ENCODE assay signal across 11 mouse cellular contexts in genomic region chr11:22987357-22987756, GRCm38 (mm10). TPM values are rescaled to one million over a fixed set of nuclear protein-coding genes. Genes with fewer than 3 reads are reported as not detected.
DNase-seq lines count a peak whose midpoint lies in the region; ATAC-seq lines count a peak whose summit lies in the region.
"Had no signal": no experiment of that assay in that cellular context is flagged by ENCODE, and none has a peak within 500 bp of the region (broad histone marks: within the 10 kb centered on the region; RNA-seq: fewer than 3 reads in every experiment).

No protein-coding gene starts in this region.

- H3K9ac ChIP-seq in forebrain, embryonic 12.5 days, result no peak overlapping the region
- H3K9ac ChIP-seq: embryonic facial prominence, embryonic 13.5 days; liver, embryonic 15.5 days; stomach, embryonic 15.5 days had no signal

- no peak for ATAC-seq in forebrain, embryonic 12.5 days (ENCODE audit: low FRiP score)

- H3K4me3 ChIP-seq in heart, embryonic 10.5 days, result no peak overlapping the region
- no peak overlapping the region for H3K4me3 ChIP-seq in forebrain, embryonic 12.5 days (replicated peaks)
- H3K4me3 ChIP-seq: embryonic facial prominence, embryonic 13.5 days; liver, embryonic 15.5 days; stomach, embryonic 15.5 days had no signal

- H3K27me3 ChIP-seq in heart, embryonic 10.5 days (ENCODE audit: insufficient read depth, poor library complexity, severe bottlenecking), result no peaks in the 10 kb centered on the region
- no peaks in the 10 kb centered on the region for H3K27me3 ChIP-seq in forebrain, embryonic 12.5 days
- H3K27me3 ChIP-seq: embryonic facial prominence, embryonic 13.5 days; liver, embryonic 15.5 days; stomach, embryonic 15.5 days had no signal

- WGBS in heart, embryonic 10.5 days, result 62% methylated on average over 2 of the region's 2 CpGs
- 60% methylated on average over 2 of the region's 2 CpGs for WGBS in forebrain, embryonic 12.5 days

- H3K36me3 ChIP-seq in heart, embryonic 10.5 days, result no peaks in the 10 kb centered on the region
- no peaks in the 10 kb centered on the region for H3K36me3 ChIP-seq in forebrain, embryonic 12.5 days (replicated peaks)
- H3K36me3 ChIP-seq: embryonic facial prominence, embryonic 13.5 days; liver, embryonic 15.5 days had no signal

- H3K4me1 ChIP-seq in heart, embryonic 10.5 days, result peaks cover 11% of the 10 kb centered on the region
- peaks cover 11% of the 10 kb centered on the region for H3K4me1 ChIP-seq in forebrain, embryonic 12.5 days

- DNase-seq in heart, adult 11 months, result peak; percentile 74
- DNase-seq in heart, embryonic 10.5 days (ENCODE audit: low spot score), result no peak
- peak; percentile 20 for DNase-seq in right cerebral cortex, postnatal 25 days
- DNase-seq in right cerebral cortex, postnatal 36 days (ENCODE audit: low spot score in 2 of 2), result no peak
- DNase-seq in brain, adult 2 months (ENCODE audit: low read depth, low spot score), result peak; percentile 80
- peak; percentile 29 to 50 for DNase-seq in heart, postnatal 36 days
- DNase-seq in naive thymus-derived CD4-positive, alpha-beta T cell, adult 2 months (ENCODE audit: low read depth), result peak; percentile 87

- intact Hi-C loops in heart, postnatal 36 days (cut with DNase I), result loop anchor here (1.0 to 10.0 kb wide), 3 partner anchors 285 to 580 kb away; partner anchors contain the start of gene Tmem17

- H3K9me3 ChIP-seq in heart, embryonic 10.5 days, result no peaks in the 10 kb centered on the region
- H3K9me3 ChIP-seq in forebrain, embryonic 12.5 days, result no peaks in the 10 kb centered on the region
- H3K9me3 ChIP-seq: embryonic facial prominence, embryonic 13.5 days; liver, embryonic 15.5 days; stomach, embryonic 15.5 days had no signal

- H3K27ac ChIP-seq in heart, embryonic 10.5 days, result no peak overlapping the region
- H3K27ac ChIP-seq in forebrain, embryonic 12.5 days, result no peak overlapping the region
- H3K27ac ChIP-seq: embryonic facial prominence, embryonic 13.5 days; liver, embryonic 15.5 days; stomach, embryonic 15.5 days had no signal

- H3K4me2 ChIP-seq in forebrain, embryonic 12.5 days, result no peak overlapping the region
- H3K4me2 ChIP-seq: embryonic facial prominence, embryonic 13.5 days; liver, embryonic 15.5 days; stomach, embryonic 15.5 days had no signal

RNA-seq across cellular contexts. Expression of gene Cct4, which starts 3.0 kb away (rescaled TPM):
- polyA plus RNA-seq in heart, embryonic 10.5 days (2016; fragmentation: Nextera tagmentation; extraction: Ambion mirVana), result 292 and 340 TPM in 2 replicates
- 100 to 1,000 TPM; 131 to 132 TPM for total RNA-seq in heart, postnatal 36 days (2021)
- 352 and 361 TPM in 2 replicates for polyA plus RNA-seq in forebrain, embryonic 12.5 days (2016; fragmentation: Nextera tagmentation; extraction: Ambion mirVana)

RNA-seq across cellular contexts. Expression of gene Commd1, which starts 5.2 kb away (rescaled TPM):
- polyA plus RNA-seq in heart, embryonic 10.5 days (2016; fragmentation: Nextera tagmentation; extraction: Ambion mirVana), result 331 and 363 TPM in 2 replicates
- total RNA-seq in heart, postnatal 36 days (2021), result 100 to 1,000 TPM; 150 to 164 TPM
- polyA plus RNA-seq in forebrain, embryonic 12.5 days (2016; fragmentation: Nextera tagmentation; extraction: Ambion mirVana), result 313 and 317 TPM in 2 replicates

RNA-seq across cellular contexts. Expression of gene Gm28048, which starts 5.5 kb away (rescaled TPM):
- polyA plus RNA-seq in heart, embryonic 10.5 days (2016; fragmentation: Nextera tagmentation; extraction: Ambion mirVana), result 8.3 and 8.4 TPM in 2 replicates
- total RNA-seq in heart, postnatal 36 days (2021), result 1 to 10 TPM; 4.4 to 5.2 TPM
- 4.7 and 5.1 TPM in 2 replicates for polyA plus RNA-seq in forebrain, embryonic 12.5 days (2016; fragmentation: Nextera tagmentation; extraction: Ambion mirVana)

RNA-seq across cellular contexts. Expression of gene Zrsr1, which starts 15.6 kb away (rescaled TPM):
- polyA plus RNA-seq in heart, embryonic 10.5 days (2016; fragmentation: Nextera tagmentation; extraction: Ambion mirVana), result 1.7 and 2.5 TPM in 2 replicates
- total RNA-seq in heart, postnatal 36 days (2021), result 10 to 100 TPM; 14.5 to 16.8 TPM
- 4.2 and 5.4 TPM in 2 replicates for polyA plus RNA-seq in forebrain, embryonic 12.5 days (2016; fragmentation: Nextera tagmentation; extraction: Ambion mirVana)

RNA-seq across cellular contexts. Expression of gene Fam161a, which starts 20.0 kb away (rescaled TPM):
- polyA plus RNA-seq in heart, embryonic 10.5 days (2016; fragmentation: Nextera tagmentation; extraction: Ambion mirVana), result 1.5 TPM in 2 replicates
- 1 to 10 TPM; 2.0 to 4.2 TPM for total RNA-seq in heart, postnatal 36 days (2021)
- 2.8 and 3.2 TPM in 2 replicates for polyA plus RNA-seq in forebrain, embryonic 12.5 days (2016; fragmentation: Nextera tagmentation; extraction: Ambion mirVana)

Comparison
In these comparisons a context has a peak if more than half of its experiments do, and no peak if none do; other contexts are left out.
1. DNase-seq: peak in heart, adult 11 months (single experiment), right cerebral cortex, postnatal 25 days (single experiment), brain, adult 2 months (single experiment), heart, postnatal 36 days (2 of 2) and naive thymus-derived CD4-positive, alpha-beta T cell, adult 2 months (single experiment); none in heart, embryonic 10.5 days (single experiment) and right cerebral cortex, postnatal 36 days (0 of 2).